Mouse (Mus musculus) embryonic fibroblast, embryonic 13.5 days (primary cell): ENCODE data around the gene Abcd2. TPM values are rescaled to one million over a fixed set of nuclear protein-coding genes. Genes with fewer than 3 reads are reported as not detected.

Experiments
- H3K27ac ChIP-seq: 2 replicates; pipeline ENCODE4 v1.5.1; 2012; ENCODE audit warnings: low read length, control low read depth, inconsistent platforms; ENCODE audit not compliant: insufficient read depth
- H3K4me1 ChIP-seq: 2 replicates; pipeline ENCODE4 v1.6.1; 2011; ENCODE audit warnings: low read length; ENCODE audit not compliant: control insufficient read depth, insufficient read depth
- H3K4me3 ChIP-seq: 2 replicates; pipeline ENCODE4 v1.5.1; 2011; ENCODE audit warnings: mild to moderate bottlenecking, control low read depth, low read length; ENCODE audit not compliant: insufficient read depth
- CTCF ChIP-seq: IDR thresholded peaks from 2 replicates; pipeline ENCODE4 v1.5.1; 2011; ENCODE audit warnings: mild to moderate bottlenecking, control low read depth, low read length, moderate library complexity, borderline replicate concordance; ENCODE audit not compliant: insufficient read depth
- POLR2A ChIP-seq: IDR thresholded peaks from 2 replicates; pipeline ENCODE4 v1.6.1; 2011; ENCODE audit warnings: low read depth, mild to moderate bottlenecking, control low read depth, low read length, moderate library complexity
- polyA plus RNA-seq: library from polyadenylated mRNA; stranded (reverse); fragments of >200 nt; gene quantifications from 2 replicates; pipeline ENCODE4 v1.2.4, GENCODE M21; 2011; ENCODE audit warnings: low read depth; ENCODE audit not compliant: missing spikeins, insufficient read length

Abcd2 gene
- polyA plus RNA-seq, 1 experiment = 2.4 TPM

DNA sequence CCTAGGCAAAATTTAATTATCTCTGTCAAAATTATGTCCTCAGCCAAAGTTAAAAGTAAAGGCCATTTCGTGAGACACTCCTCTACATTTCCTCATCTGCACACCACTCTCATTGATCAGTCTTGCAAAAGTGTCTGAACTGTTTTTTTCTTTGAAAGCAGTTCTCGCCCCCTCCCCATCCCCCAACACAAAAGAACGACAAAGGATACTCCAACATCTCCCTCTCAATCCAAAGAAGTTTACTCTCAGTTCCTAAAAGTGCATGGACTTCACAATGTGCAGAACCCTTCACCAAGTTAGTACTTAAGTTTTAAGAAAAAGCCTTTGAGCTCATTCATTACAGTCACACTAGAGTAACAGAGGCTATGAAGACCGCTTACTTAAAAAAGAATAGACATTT is 1.6 kb downstream of the Abcd2 start:
- Histone ChIP-seq H3K4me3 (no peak overlapping the region), H3K27ac (no peak overlapping the region), H3K4me1 (peaks cover 4% of the 10 kb centered on the region; the same call in 1 of the 2 replicates)
- TF ChIP-seq CTCF (no peak), POLR2A (no peak)

DNA sequence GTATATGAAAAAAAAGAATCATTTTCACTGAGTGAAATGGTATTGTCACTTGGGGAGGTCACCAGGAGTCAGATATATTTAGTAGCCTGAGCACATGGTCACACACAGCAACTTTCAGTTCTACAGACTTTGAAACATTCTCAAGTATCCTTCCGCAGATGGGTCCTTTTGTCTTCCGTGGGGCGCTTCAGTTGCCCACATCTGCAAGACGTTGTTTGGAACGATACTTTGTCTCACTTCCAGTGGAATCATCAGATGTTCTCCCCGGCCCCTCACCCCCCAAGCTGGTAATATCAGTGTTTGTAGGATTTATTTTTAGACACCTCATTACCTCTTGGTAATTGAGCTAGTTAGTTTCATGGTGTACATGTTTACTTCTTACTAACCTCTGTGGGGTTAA is 5.2 kb downstream of the Abcd2 start:
- Histone ChIP-seq H3K4me1 (no peaks in the 10 kb centered on the region), H3K4me3 (no peak overlapping the region), H3K27ac (no peak overlapping the region)
- TF ChIP-seq CTCF (no peak), POLR2A (no peak)

DNA sequence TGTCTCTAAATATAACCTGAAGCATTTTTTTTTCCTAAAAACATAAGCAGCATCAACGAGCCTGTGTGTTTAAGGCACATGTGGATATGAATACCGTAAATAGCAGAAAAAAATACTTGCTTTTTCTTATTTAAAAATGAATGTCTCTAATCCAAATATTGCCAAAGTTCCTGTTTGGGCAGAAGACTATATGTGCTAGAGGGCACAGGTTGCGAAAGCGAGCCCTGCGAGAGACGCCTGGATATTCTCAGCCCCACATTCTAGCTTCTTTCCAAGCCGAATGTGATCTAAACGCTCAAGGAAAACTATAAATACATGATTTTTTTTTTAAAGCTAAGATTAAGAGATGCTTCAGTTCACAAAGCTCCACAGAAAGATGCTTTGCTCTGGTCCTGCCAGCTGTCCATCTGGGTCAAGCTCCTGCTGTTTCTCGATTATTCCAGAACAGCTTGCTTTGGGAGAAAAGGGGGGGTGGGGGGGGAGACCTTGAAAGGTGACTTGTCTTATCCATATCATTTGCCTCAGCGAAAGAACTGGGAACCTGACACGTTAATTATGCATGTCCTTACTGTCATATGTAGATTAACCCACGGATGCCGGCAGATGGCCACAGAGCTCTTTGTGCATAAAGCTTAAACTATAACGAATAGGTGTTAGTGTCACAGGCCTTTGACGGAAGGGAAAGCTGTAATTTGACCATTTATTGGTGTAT is 11.5 kb downstream of the Abcd2 start:
- TF ChIP-seq POLR2A (no peak), CTCF (no peak)
- no peaks in the 10 kb centered on the region for H3K4me1 ChIP-seq
- no peak overlapping the region for H3K27ac ChIP-seq
- no peak overlapping the region for H3K4me3 ChIP-seq

- no peak overlapping the region for H3K4me3 ChIP-seq
- no peak overlapping the region for H3K27ac ChIP-seq
- TF ChIP-seq CTCF (no peak), POLR2A (no peak)
- H3K4me1 ChIP-seq = no peaks in the 10 kb centered on the region
These were observed 12.8 kb downstream of the Abcd2 start for GRCm38 (mm10) chr15:91178656-91179314.

- TF ChIP-seq CTCF (no peak), POLR2A (no peak)
- Histone ChIP-seq H3K4me1 (peaks cover 8% of the 10 kb centered on the region), H3K27ac (peak overlapping the region; percentile 65), H3K4me3 (no peak overlapping the region)
These were observed 19.4 kb downstream of the Abcd2 start for GRCm38 (mm10) chr15:91172193-91172592.

- H3K27ac ChIP-seq = peak overlapping the region; percentile 65
- peaks cover 8% of the 10 kb centered on the region for H3K4me1 ChIP-seq
- no peak for TF ChIP-seq CTCF
- TF ChIP-seq POLR2A = no peak
- H3K4me3 ChIP-seq = no peak overlapping the region
These were observed 20.3 kb downstream of the Abcd2 start for GRCm38 (mm10) chr15:91171332-91171731.

DNA sequence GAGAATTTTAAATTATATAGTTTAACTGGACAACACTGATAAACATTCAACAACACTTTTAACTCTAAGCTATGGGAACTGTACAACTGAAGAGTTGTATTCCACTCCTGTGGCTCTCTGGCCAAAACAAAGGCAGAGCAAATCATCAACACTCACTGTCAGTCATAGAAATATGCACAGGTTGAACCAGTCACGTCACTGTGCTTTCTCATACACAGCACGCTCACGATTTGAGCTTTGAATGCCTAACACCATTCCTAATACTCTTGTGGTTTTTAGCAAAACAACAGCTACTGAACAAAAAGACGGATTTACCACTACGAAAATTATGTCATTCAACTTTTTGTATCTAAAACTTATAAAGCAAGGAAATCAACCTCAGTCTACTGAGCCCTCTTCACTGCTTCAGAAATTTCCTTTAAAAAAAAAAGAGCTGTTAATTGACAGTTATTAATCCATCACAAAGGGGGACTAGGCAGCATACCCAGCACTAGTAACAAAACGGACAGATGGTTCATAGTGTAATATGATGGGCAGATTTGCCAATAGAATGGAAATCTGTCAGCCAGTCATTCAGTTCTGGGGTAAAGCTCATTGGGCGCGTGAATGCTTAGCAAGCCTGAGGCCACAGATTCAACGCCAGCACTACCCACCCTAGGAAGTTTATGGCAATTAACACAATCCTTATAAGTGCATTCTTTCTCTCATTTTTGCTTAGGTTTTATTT is 20.8 kb downstream of the Abcd2 start:
- Histone ChIP-seq H3K4me3 (no peak overlapping the region), H3K4me1 (peaks cover 8% of the 10 kb centered on the region), H3K27ac (no peak overlapping the region)
- TF ChIP-seq POLR2A (no peak), CTCF (no peak)

DNA sequence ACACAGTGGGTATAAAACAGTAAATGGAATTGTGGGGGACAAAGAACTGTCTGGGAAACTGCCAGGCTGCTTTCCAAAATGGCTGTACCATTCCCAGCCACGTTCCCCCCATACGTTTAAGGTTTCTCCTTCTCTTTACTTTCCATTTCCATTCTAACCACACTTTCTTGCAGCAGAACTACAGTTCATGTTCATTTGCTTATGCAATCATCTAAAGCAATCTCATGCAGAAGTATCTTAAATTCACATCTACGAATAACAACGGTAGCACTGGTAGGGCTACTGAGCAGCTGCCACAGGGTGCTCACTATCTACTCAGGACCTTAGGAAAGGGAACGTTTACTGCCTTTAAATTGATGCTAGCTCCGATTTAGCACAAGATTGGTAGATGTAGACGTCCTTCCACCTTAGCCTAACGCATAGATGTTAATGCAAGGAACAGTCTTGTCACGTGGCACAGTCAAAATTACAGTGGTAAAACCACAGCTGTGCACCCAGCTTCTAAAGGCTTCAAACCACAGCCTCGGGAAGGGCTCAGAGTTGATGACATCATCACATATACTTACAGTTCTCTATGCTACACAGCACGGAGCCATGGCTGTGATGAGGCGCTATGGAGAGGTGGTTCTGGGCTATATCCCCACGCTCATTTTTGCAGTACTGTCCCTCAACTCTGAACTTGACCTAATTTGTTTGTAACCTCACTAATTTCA is 23.6 kb downstream of the Abcd2 start:
- Histone ChIP-seq H3K4me3 (no peak overlapping the region), H3K27ac (no peak overlapping the region), H3K4me1 (peaks cover 8% of the 10 kb centered on the region)
- TF ChIP-seq POLR2A (no peak), CTCF (no peak)

DNA sequence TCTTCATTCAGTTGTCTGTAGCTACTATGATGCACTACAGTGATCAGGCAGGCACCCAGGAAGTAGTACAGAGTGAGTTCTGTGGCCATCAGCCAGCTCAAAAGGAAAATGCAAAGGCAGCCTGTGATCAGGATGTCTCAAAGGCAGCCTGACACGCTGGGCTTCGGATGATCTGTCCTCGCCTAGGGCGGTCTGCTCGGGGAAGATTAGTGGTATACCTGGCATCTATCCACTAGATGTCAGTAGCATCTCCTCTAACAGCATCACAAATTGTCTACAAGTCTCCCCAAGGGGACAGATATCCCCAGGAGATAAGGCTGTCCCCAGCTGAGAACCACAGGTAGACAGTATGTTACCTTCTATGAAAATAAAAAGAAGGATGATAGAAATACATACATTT is 26.6 kb downstream of the Abcd2 start:
- TF ChIP-seq POLR2A = no peak
- Histone ChIP-seq H3K4me3 (no peak overlapping the region), H3K27ac (no peak overlapping the region), H3K4me1 (no peaks in the 10 kb centered on the region)

- no peak overlapping the region for H3K27ac ChIP-seq
These were observed 28.1 kb downstream of the Abcd2 start for GRCm38 (mm10) chr15:91163454-91163853.

More at GRCm38 (mm10) chr15:91163454-91163853, 28.1 kb downstream of the Abcd2 start:
- Histone ChIP-seq H3K4me1 (no peaks in the 10 kb centered on the region), H3K4me3 (no peak overlapping the region)
- TF ChIP-seq CTCF = no peak
- no peak for TF ChIP-seq POLR2A
